Mouse (Mus musculus): Measurements from ENCODE around the gene Ltb4r1. TPM values are rescaled to one million over a fixed set of nuclear protein-coding genes. Genes with fewer than 3 reads are reported as not detected.

Ltb4r1 gene
- polyA plus RNA-seq (2012; rRNA removed): 0.43 and 0.58 TPM in 2 replicates

DNA sequence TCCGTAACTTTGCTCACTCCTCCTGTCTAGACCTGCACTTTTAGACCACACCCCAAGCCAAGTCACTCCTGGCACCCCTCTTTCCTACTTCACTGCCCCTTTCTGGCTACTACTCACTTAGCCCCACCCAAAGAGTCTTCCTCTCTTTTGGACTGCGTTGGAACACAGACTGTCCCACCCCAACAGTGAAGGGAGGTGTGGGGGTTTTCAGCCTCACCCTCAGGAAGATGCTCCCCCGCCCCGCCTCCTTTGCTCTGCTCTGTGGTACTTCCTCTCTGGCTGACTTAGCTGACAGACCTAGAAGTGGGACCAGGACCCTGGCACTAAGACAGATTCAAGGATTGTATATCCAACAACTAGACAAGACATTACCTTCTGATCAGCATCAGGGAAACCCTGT is at the start of gene Ltb4r1:
Gene Ltb4r1, plus strand, starts transcription at position 267 of the 400 bp plus-strand sequence.

GRCm38 (mm10) chr14:55721700-55722437 is 43.9 kb upstream of the Ltb4r1 start, which contains the start of gene Rabggta:
TSS of gene Rabggta (minus strand) at chr14:55722263.

GRCm38 (mm10) chr14:55745180-55745860 is 20.4 kb upstream of the Ltb4r1 start, which contains the start of the genes Dhrs1 and Nop9:
TSS of gene Dhrs1 (minus strand) at chr14:55745690.
TSS of gene Nop9 (plus strand) at chr14:55745693.

GRCm38 (mm10) chr14:55758363-55758784 is 7.4 kb upstream of the Ltb4r1 start, which contains the start of gene Cideb:
TSS of gene Cideb (minus strand) at chr14:55758458.

GRCm38 (mm10) chr14:55761163-55761562 is 4.6 kb upstream of the Ltb4r1 start, which contains the start of gene Ltb4r2:
TSS of gene Ltb4r2 (plus strand) at chr14:55761428.

DNA sequence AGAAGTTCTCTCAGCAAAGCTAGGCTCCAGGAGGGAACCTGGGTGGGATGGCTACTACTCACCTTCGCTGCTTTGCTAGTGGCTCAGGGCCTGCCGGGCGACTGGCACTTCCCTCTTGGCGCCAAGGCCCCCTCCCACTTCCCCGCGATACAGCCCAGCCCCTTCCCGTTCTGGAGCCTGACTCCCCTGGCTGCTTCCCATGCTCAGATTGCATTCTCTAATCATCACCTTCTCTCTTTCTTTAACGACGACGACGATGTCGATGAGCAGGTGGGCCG is 18.1 kb downstream of the Ltb4r1 start, which contains the start of gene Adcy4:
Gene Adcy4, minus strand, starts transcription at position 138 of the 278 bp plus-strand sequence.

DNA sequence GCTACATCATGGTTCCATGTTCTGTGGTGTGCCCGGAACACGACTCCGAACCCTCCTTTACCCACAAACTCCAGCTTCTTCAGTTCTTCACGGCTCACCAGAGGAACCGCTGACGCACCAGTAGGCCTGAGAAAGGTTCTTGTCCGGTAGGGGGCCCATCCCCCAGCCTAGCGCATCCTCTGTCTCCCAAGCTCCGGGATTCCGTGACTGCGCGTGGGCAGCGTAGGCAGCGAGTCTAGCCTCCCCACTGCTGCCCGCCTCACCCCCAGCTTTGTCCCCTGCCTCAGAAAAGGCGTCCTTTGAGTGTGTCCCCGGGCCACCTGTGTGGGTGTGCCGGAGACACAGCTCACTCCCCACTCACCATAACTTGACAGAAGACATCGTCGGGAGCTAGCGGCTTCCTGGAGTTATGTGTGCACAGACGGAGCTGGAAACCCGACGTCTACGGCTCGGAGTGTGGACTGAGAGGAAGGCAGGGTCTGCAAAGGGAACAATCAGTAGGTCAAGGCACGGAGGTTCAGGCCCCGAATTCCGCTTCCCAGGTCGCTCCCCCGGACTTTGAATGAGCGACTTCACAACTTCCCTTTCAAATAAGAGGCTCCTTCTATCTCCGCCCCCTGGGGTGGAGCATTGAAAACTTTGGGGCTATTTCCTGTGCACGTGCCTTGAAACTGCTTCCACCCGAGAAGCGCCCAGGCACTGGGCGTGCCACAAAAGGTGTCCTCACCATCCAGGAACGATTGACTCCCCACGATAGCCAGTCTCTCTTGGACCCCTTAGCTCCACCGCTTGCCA is 22.7 kb downstream of the Ltb4r1 start, which contains the start of gene Ripk3:
Gene Ripk3, minus strand, starts transcription at position 610 of the 795 bp plus-strand sequence.

Other genes starting within 250 kb of the Ltb4r1 start
- gene Nrl, start 241.0 kb upstream of the Ltb4r1 start, polyA plus RNA-seq (2012; rRNA removed): 0.09 and 0.11 TPM in 2 replicates
- 17.8 and 25.7 TPM in 2 replicates for gene Pck2, start 225.7 kb upstream of the Ltb4r1 start, polyA plus RNA-seq (2012; rRNA removed)
- gene Dcaf11, start 206.0 kb upstream of the Ltb4r1 start, polyA plus RNA-seq (2012; rRNA removed): 63.0 and 75.5 TPM in 2 replicates
- gene A730061H03Rik, start 205.6 kb upstream of the Ltb4r1 start, polyA plus RNA-seq (2012; rRNA removed): 0.18 and 0.30 TPM in 2 replicates
- gene Fitm1, start 190.3 kb upstream of the Ltb4r1 start, polyA plus RNA-seq (2012; rRNA removed): 1.3 and 8.1 TPM in 2 replicates
- 75.5 and 136 TPM in 2 replicates for gene Psme1, start 187.8 kb upstream of the Ltb4r1 start, polyA plus RNA-seq (2012; rRNA removed)
- 7.7 TPM in 2 replicates for gene Emc9, start 180.7 kb upstream of the Ltb4r1 start, polyA plus RNA-seq (2012; rRNA removed)
- gene Psme2, start 174.8 kb upstream of the Ltb4r1 start, polyA plus RNA-seq (2012; rRNA removed): 72.7 and 98.9 TPM in 2 replicates
- gene Rnf31, start 174.3 kb upstream of the Ltb4r1 start, polyA plus RNA-seq (2012; rRNA removed): 22.3 and 22.4 TPM in 2 replicates
- gene Irf9, start 162.4 kb upstream of the Ltb4r1 start, polyA plus RNA-seq (2012; rRNA removed): 19.0 and 20.1 TPM in 2 replicates
- gene Rec8, start 147.9 kb upstream of the Ltb4r1 start, polyA plus RNA-seq (2012; rRNA removed): 17.0 and 19.2 TPM in 2 replicates
- gene Ipo4, start 130.0 kb upstream of the Ltb4r1 start, polyA plus RNA-seq (2012; rRNA removed): 119 and 120 TPM in 2 replicates
- 3.4 and 4.1 TPM in 2 replicates for gene Gm49378, start 128.1 kb upstream of the Ltb4r1 start, polyA plus RNA-seq (2012; rRNA removed)
- gene Tm9sf1, start 122.2 kb upstream of the Ltb4r1 start, polyA plus RNA-seq (2012; rRNA removed): 52.0 and 59.3 TPM in 2 replicates
- 2.4 TPM in 2 replicates for gene Tssk4, start 115.8 kb upstream of the Ltb4r1 start, polyA plus RNA-seq (2012; rRNA removed)
- 54.9 and 66.5 TPM in 2 replicates for gene Mdp1, start 105.5 kb upstream of the Ltb4r1 start, polyA plus RNA-seq (2012; rRNA removed)
- 40.5 and 45.5 TPM in 2 replicates for gene Gmpr2, start 94.0 kb upstream of the Ltb4r1 start, polyA plus RNA-seq (2012; rRNA removed)
- 438 and 468 TPM in 2 replicates for gene Nedd8, start 93.8 kb upstream of the Ltb4r1 start, polyA plus RNA-seq (2012; rRNA removed)
- gene Tinf2, start 84.1 kb upstream of the Ltb4r1 start, polyA plus RNA-seq (2012; rRNA removed): 48.1 and 69.4 TPM in 2 replicates
- gene Tgm1, start 52.0 kb upstream of the Ltb4r1 start, polyA plus RNA-seq (2012; rRNA removed): 0.82 and 0.91 TPM in 2 replicates
- 27.0 and 29.8 TPM in 2 replicates for gene Rabggta, start 43.7 kb upstream of the Ltb4r1 start, polyA plus RNA-seq (2012; rRNA removed)
- 64.8 and 70.9 TPM in 2 replicates for gene Dhrs1, start 20.3 kb upstream of the Ltb4r1 start, polyA plus RNA-seq (2012; rRNA removed)
- gene Nop9, start 20.3 kb upstream of the Ltb4r1 start, polyA plus RNA-seq (2012; rRNA removed): 24.1 and 26.2 TPM in 2 replicates
- gene Cideb, start 7.5 kb upstream of the Ltb4r1 start, polyA plus RNA-seq (2012; rRNA removed): 1.9 and 2.2 TPM in 2 replicates
- 0.31 and 0.32 TPM in 2 replicates for gene Ltb4r2, start 4.5 kb upstream of the Ltb4r1 start, polyA plus RNA-seq (2012; rRNA removed)
- gene Adcy4, start 18.1 kb downstream of the Ltb4r1 start, polyA plus RNA-seq (2012; rRNA removed): 3.7 and 15.6 TPM in 2 replicates
- 7.1 and 18.8 TPM in 2 replicates for gene Ripk3, start 22.9 kb downstream of the Ltb4r1 start, polyA plus RNA-seq (2012; rRNA removed)
- 43.3 and 96.2 TPM in 2 replicates for gene Nfatc4, start 57.2 kb downstream of the Ltb4r1 start, polyA plus RNA-seq (2012; rRNA removed)
- 29.2 and 33.9 TPM in 2 replicates for gene Nynrin, start 88.0 kb downstream of the Ltb4r1 start, polyA plus RNA-seq (2012; rRNA removed)
- gene Cbln3, start 118.4 kb downstream of the Ltb4r1 start, polyA plus RNA-seq (2012; rRNA removed): 0.58 and 0.65 TPM in 2 replicates
- gene Khnyn, start 119.0 kb downstream of the Ltb4r1 start, polyA plus RNA-seq (2012; rRNA removed): 22.6 and 26.6 TPM in 2 replicates
- 30.6 and 42.5 TPM in 2 replicates for gene Sdr39u1, start 134.3 kb downstream of the Ltb4r1 start, polyA plus RNA-seq (2012; rRNA removed)
- 0.05 TPM in 1 of 2 replicates, not detected in the other for gene Cma1, start 178.7 kb downstream of the Ltb4r1 start, polyA plus RNA-seq (2012; rRNA removed)
- not detected in 2 replicates for gene Cma2, start 185.0 kb downstream of the Ltb4r1 start, polyA plus RNA-seq (2012; rRNA removed)